Mouse (Mus musculus) left cerebral cortex, adult 2 months (tissue): ENCODE measurements around the gene Stk32c. TPM values are rescaled to one million over a fixed set of nuclear protein-coding genes. Genes with fewer than 3 reads are reported as not detected.

Experiments used
- DNase-seq, 2 experiments: peaks; one replicate each; pipeline ENCODE4 v3.0.0; 2021 to 2022; ENCODE audit warnings: low spot score in 2 of 2, mixed read lengths in 1 of 2; ENCODE audit errors: extremely low spot score in 1 of 2
- H3K27ac ChIP-seq: fragments of 200-600 bp; 2 replicates; pipeline ENCODE4 v1.8.1; 2022
- H3K4me3 ChIP-seq: fragments of 200-600 bp; 2 replicates; pipeline ENCODE4 v1.8.1; 2022
- CTCF ChIP-seq: fragments of 200-600 bp; IDR thresholded peaks from 2 replicates; pipeline ENCODE4 v1.8.1; 2022; ENCODE audit warnings: antibody characterized with exemption, mild to moderate bottlenecking, moderate library complexity
- intact Hi-C: fragments of 180-260 bp; cut with DNase I; formaldehyde crosslinking; loops from one replicate; pipeline ENCODE4 v1.15.1; 2025
- total RNA-seq, 2 experiments: library from RNA; stranded (reverse); gene quantifications; 2 replicates each; pipeline ENCODE4 v1.2.3; 2021

Stk32c gene
- total RNA-seq, 2 experiments from 2014 or later, result 159 to 167 TPM

- Histone ChIP-seq H3K27ac (peak within 1 kb of the TSS; percentile 97), H3K4me3 (peak within 1 kb of the TSS; percentile 88)
- DNase-seq, result peak; percentile 78 to 79
- intact Hi-C loops, result loop anchor here (2.0 to 5.0 kb wide), 2 partner anchors 25 to 224 kb away; no protein-coding TSS in a partner anchor
- TF ChIP-seq CTCF, result no peak
These were observed 34.9 kb upstream of the Stk32c start, which contains the start of gene Pwwp2b for GRCm38 (mm10) chr7:139247881-139248614. Gene Pwwp2b (plus strand): TSS chr7:139248482.

- H3K4me3 ChIP-seq, result peak overlapping the region; percentile 88
- DNase-seq, result peak; percentile 39 to 76
- H3K27ac ChIP-seq, result peak overlapping the region; percentile 97
- intact Hi-C loops, result loop anchor here (5.0 kb wide), 1 partner anchor 225 kb away; no protein-coding TSS in a partner anchor
- no peak for TF ChIP-seq CTCF
These were observed 34.1 kb upstream of the Stk32c start for GRCm38 (mm10) chr7:139246931-139247880.

- H3K4me3 ChIP-seq, result no peak overlapping the region
- DNase-seq, result peak in 1 of 2 experiments; percentile 28
- peak overlapping the region; percentile 97 for H3K27ac ChIP-seq
- intact Hi-C loops, result loop anchor here (5.0 kb wide), 1 partner anchor 226 kb away; no protein-coding TSS in a partner anchor
- no peak for TF ChIP-seq CTCF
These were observed 33.0 kb upstream of the Stk32c start for GRCm38 (mm10) chr7:139246086-139246485.

DNA sequence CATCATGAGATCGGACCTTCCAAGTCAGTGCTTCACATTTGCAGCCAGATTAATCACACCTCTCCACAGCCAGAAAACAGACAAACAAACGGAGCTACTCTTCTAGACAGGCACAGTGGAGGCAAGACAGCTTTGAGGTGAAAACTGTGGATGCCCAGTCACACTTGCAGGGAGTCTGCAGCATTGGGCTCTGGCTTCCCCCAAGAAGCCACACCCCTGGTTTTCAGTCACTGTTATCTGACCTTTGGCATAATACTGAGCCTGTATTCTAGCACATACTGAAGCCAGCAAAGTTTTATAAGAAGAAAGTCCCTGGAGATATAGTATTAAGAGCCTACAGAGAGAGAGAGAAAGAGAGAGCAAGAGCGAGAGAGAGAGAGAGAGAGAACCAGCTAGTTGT is 26.3 kb upstream of the Stk32c start:
- no peak for DNase-seq
- TF ChIP-seq CTCF, result no peak
- Histone ChIP-seq H3K27ac (no peak overlapping the region), H3K4me3 (no peak overlapping the region)
- intact Hi-C loops, result no loop called here

DNA sequence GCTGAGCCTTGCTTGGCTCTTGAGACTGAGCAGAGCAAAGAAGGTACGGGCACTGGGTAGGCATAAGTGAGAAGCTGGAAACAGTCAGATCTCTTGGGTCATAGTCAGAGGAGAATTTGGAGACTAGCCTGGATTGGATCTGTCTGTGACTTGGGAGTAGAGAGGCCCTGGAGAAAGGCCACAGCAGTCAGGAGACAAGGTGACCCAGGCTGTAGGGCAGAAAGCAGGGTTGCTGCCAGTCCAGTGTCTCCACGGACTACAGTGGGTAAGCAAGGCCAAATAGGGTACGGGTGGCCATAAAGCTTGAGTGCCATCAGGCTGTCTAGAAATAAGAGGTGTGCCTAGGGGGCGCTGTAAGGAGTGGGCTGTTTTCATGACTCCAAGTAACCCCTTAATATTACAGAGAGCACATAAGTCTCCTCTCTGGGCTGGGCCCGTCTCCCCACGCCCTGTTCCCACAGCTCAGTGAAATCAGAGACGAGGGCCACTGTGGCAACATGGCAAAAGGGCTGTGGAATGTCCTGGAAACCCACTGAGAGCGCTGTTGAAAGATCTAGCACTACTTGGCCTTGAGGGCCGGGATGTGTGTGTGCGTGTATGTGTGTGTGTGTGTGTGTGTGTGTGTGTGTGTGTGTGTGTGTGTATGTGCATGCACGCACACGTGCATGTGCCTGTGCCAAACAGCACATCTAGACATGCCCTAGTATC is 22.7 kb upstream of the Stk32c start:
- no peak; the same call in 1 of the 2 replicates for TF ChIP-seq CTCF
- intact Hi-C loops, result no loop called here
- DNase-seq, result no peak
- Histone ChIP-seq H3K4me3 (no peak overlapping the region), H3K27ac (no peak overlapping the region)

DNA sequence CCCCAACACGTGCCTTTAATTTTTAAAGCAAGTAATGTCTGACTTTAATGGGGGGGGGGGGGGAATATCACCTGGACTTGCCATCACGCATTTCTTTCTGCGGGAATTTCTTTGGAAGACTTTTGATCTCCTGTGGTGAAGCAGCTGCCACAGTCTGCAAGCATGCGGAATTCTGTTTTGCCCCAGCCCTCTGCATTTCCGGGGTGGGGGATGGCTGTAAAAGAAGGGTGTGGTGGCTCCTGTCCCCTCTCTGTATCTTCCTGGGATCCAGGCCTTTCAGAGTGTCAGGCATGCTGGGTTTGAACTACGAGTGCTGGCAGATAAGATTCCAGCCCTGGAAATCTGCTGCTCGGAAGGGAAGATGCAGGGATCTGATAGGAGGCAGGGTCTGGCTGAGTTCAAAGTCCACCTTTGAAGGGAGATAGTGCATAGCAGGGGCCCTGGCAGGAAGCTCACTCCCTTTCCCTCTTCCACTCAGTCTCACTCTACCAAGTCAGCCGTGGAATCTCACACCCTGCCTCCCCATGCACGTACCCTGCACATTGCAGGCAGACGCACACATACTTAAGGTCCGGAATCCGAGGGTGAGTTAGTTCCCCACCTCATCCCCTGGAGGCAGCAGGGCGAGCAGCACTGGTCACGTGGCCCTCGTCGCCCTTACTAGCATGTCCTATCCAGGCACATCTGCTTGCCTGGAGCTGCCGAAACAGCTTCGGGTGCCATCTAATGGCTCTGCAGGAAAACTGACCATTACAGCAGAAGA is 21.5 kb upstream of the Stk32c start:
- TF ChIP-seq CTCF, result no peak; the same call in none of the 2 replicates
- DNase-seq, result peak in 1 of 2 experiments; percentile 37
- intact Hi-C loops, result no loop called here
- Histone ChIP-seq H3K27ac (no peak overlapping the region), H3K4me3 (no peak overlapping the region)

- TF ChIP-seq CTCF, result peak; percentile 98
- peak; percentile 83 to 92 for DNase-seq
- Histone ChIP-seq H3K27ac (no peak overlapping the region), H3K4me3 (no peak overlapping the region)
- intact Hi-C loops, result loop anchor here (1.0 to 2.0 kb wide), 2 partner anchors 66 to 239 kb away; no protein-coding TSS in a partner anchor
These were observed 20.6 kb upstream of the Stk32c start for GRCm38 (mm10) chr7:139233714-139234113.

- no peak overlapping the region for H3K27ac ChIP-seq
- intact Hi-C loops, result no loop called here
- DNase-seq, result no peak
- H3K4me3 ChIP-seq, result no peak overlapping the region
- no peak for TF ChIP-seq CTCF
These were observed 17.1 kb upstream of the Stk32c start for GRCm38 (mm10) chr7:139230241-139230640.

DNA sequence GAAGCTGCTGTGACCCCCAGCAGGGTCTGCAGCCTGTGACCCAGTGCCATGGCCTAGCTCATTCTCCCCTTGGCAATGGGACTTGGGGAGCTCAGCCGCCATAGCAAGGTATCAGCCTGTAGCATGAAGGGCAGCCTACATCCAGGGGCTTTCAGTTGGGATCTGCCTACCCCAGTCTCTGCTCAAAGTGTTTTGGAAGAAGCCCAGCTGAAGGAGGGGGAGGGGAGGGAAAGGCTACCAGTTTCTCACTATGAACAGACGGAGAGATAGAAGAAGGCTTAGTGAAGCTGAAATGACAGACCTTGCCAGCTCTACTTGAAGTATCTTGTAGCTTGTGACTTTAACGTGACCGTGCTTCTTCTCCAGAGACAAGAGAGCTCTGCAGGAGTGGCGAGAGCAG is 16.7 kb upstream of the Stk32c start:
- intact Hi-C loops, result no loop called here
- no peak for DNase-seq
- Histone ChIP-seq H3K4me3 (no peak overlapping the region), H3K27ac (no peak overlapping the region)
- TF ChIP-seq CTCF, result no peak

- no peak for TF ChIP-seq CTCF
- intact Hi-C loops, result no loop called here
- Histone ChIP-seq H3K27ac (no peak overlapping the region), H3K4me3 (no peak overlapping the region)
- no peak for DNase-seq
These were observed 15.5 kb upstream of the Stk32c start for GRCm38 (mm10) chr7:139228447-139229171.
